Mouse (Mus musculus): ENCODE measurements around the gene AY074887. TPM values are rescaled to one million over a fixed set of nuclear protein-coding genes. Genes with fewer than 3 reads are reported as not detected.

AY074887 gene
- polyA plus RNA-seq, 1 experiment from 2014 or later: 0.74 TPM

Other genes starting within 250 kb of the AY074887 start
- gene Wdr61, start 216.5 kb downstream of the AY074887 start, polyA plus RNA-seq (2014; fragmentation: Nextera tagmentation; extraction: Ambion mirVana): 145 and 147 TPM in 2 replicates
- gene Crabp1, start 186.2 kb downstream of the AY074887 start, polyA plus RNA-seq (2014; fragmentation: Nextera tagmentation; extraction: Ambion mirVana): 719 and 730 TPM in 2 replicates
- 69.3 and 69.9 TPM in 2 replicates for gene Ireb2, start 87.2 kb downstream of the AY074887 start, polyA plus RNA-seq (2014; fragmentation: Nextera tagmentation; extraction: Ambion mirVana)
- gene Hykk, start 33.7 kb downstream of the AY074887 start, polyA plus RNA-seq (2014; fragmentation: Nextera tagmentation; extraction: Ambion mirVana): 4.8 and 5.1 TPM in 2 replicates
- 315 and 316 TPM in 2 replicates for gene Psma4, start 208 bp downstream of the AY074887 start, polyA plus RNA-seq (2014; fragmentation: Nextera tagmentation; extraction: Ambion mirVana)
- 4.8 and 5.2 TPM in 2 replicates for gene Chrna5, start 29.9 kb upstream of the AY074887 start, polyA plus RNA-seq (2014; fragmentation: Nextera tagmentation; extraction: Ambion mirVana)
- gene Chrna3, start 75.6 kb upstream of the AY074887 start, polyA plus RNA-seq (2014; fragmentation: Nextera tagmentation; extraction: Ambion mirVana): 35.0 and 37.5 TPM in 2 replicates
- gene Chrnb4, start 97.8 kb upstream of the AY074887 start, polyA plus RNA-seq (2014; fragmentation: Nextera tagmentation; extraction: Ambion mirVana): 5.4 and 6.2 TPM in 2 replicates
- 51.6 and 55.9 TPM in 2 replicates for gene Ube2q2, start 197.9 kb upstream of the AY074887 start, polyA plus RNA-seq (2014; fragmentation: Nextera tagmentation; extraction: Ambion mirVana)

Data from neural tube, embryonic 11.5 days (tissue).